Mouse (Mus musculus): ENCODE measurements at regions not wholly inside any gene's neighbourhood (a gene's known extent, or its start where the extent isn't known, plus 50 kb on each side); places are given as distances from the start of the nearest gene placed in this dataset.

GRCm38 (mm10) chr10:30966176-30966575 lies 123.6 kb upstream of the Hey2 start:
- H3K4me3 ChIP-seq (ENCODE audit: control insufficient read depth in 1 of 2, insufficient read depth in 1 of 2, low read depth in 2 of 2, low read length in 2 of 2): no peak overlapping the region
- H3K79me2 ChIP-seq (ENCODE audit: control insufficient read depth, insufficient read depth, low read length, poor library complexity): no peaks in the 10 kb centered on the region
- no peak for DNase-seq (ENCODE audit: low read depth, low spot score)
- TF ChIP-seq ZKSCAN1 (IDR thresholded peaks at IDR 0.05; ENCODE audit: low read depth, low read length) (no peak), SIN3A (IDR thresholded peaks at IDR 0.05; ENCODE audit: low read length) (no peak), MAZ (IDR thresholded peaks at IDR 0.05; ENCODE audit: low read depth, low read length) (no peak)
- H3K27me3 ChIP-seq (ENCODE audit: control insufficient read depth in 1 of 2, insufficient read depth in 2 of 2, low read length in 2 of 2): no peaks in the 10 kb centered on the region; a peak in 1 of 4 replicates
- H3K27ac ChIP-seq (ENCODE audit: control insufficient read depth, low read depth, low read length): no peak overlapping the region
- no peaks in the 10 kb centered on the region for H3K36me3 ChIP-seq (ENCODE audit: control insufficient read depth in 1 of 2, insufficient read depth in 2 of 2, low read length in 2 of 2)
- no peaks in the 10 kb centered on the region for H3K4me1 ChIP-seq (ENCODE audit: control insufficient read depth in 1 of 2, insufficient read depth in 2 of 2, low read length in 2 of 2)
- H3K9me3 ChIP-seq (replicated peaks; ENCODE audit: insufficient read depth, low read length): no peaks in the 10 kb centered on the region
- no peak overlapping the region for H3K9ac ChIP-seq (ENCODE audit: control insufficient read depth, low read depth, low read length, poor library complexity, severe bottlenecking)

- no peaks in the 10 kb centered on the region for H3K4me1 ChIP-seq (ENCODE audit: control insufficient read depth in 1 of 2, insufficient read depth in 2 of 2, low read length in 2 of 2)
- no peak for DNase-seq (ENCODE audit: low read depth, low spot score)
- H3K9me3 ChIP-seq (replicated peaks; ENCODE audit: insufficient read depth, low read length): no peaks in the 10 kb centered on the region
- no peaks in the 10 kb centered on the region for H3K27me3 ChIP-seq (ENCODE audit: control insufficient read depth in 1 of 2, insufficient read depth in 2 of 2, low read length in 2 of 2)
- no peaks in the 10 kb centered on the region for H3K79me2 ChIP-seq (ENCODE audit: control insufficient read depth, insufficient read depth, low read length, poor library complexity)
- H3K4me3 ChIP-seq (ENCODE audit: control insufficient read depth in 1 of 2, insufficient read depth in 1 of 2, low read depth in 2 of 2, low read length in 2 of 2): no peak overlapping the region
- H3K27ac ChIP-seq (ENCODE audit: control insufficient read depth, low read depth, low read length): no peak overlapping the region
- H3K9ac ChIP-seq (ENCODE audit: control insufficient read depth, low read depth, low read length, poor library complexity, severe bottlenecking): no peak overlapping the region
- no peaks in the 10 kb centered on the region for H3K36me3 ChIP-seq (ENCODE audit: control insufficient read depth in 1 of 2, insufficient read depth in 2 of 2, low read length in 2 of 2)
- no peak for TF ChIP-seq USF2 (IDR thresholded peaks at IDR 0.05; ENCODE audit: borderline replicate concordance in 1 of 2, insufficient read depth in 1 of 2, low read depth in 1 of 2, low read length in 2 of 2)
- TF ChIP-seq POLR2A (IDR thresholded peaks at IDR 0.05; ENCODE audit: control insufficient read depth in 1 of 2, insufficient read depth in 1 of 2, low read depth in 1 of 2, low read length in 2 of 2, poor library complexity in 1 of 2): no peak
- no peak for TF ChIP-seq TBP (IDR thresholded peaks at IDR 0.05; ENCODE audit: low read depth, low read length)
- no peak for TF ChIP-seq NELFE (IDR thresholded peaks at IDR 0.05; ENCODE audit: low read depth, low read length)
- no peak for TF ChIP-seq POLR2AphosphoS5 (IDR thresholded peaks at IDR 0.05; ENCODE audit: borderline replicate concordance, low read depth, low read length)
- no peak for TF ChIP-seq EP300 (IDR thresholded peaks at IDR 0.05; ENCODE audit: low read depth in 1 of 2, low read length in 2 of 2)
- TF ChIP-seq ELF1 (IDR thresholded peaks at IDR 0.05; ENCODE audit: low read depth, low read length): no peak
- no peak for TF ChIP-seq CHD1 (IDR thresholded peaks at IDR 0.05; ENCODE audit: low read depth, low read length)
- no peak for TF ChIP-seq RAD21 (IDR thresholded peaks at IDR 0.05; ENCODE audit: low read depth, low read length)
- no peak for TF ChIP-seq ZC3H11A (IDR thresholded peaks at IDR 0.05; ENCODE audit: low read depth, low read length)
- TF ChIP-seq HCFC1 (IDR thresholded peaks at IDR 0.05; ENCODE audit: low read depth, low read length): no peak
- no peak for TF ChIP-seq SIN3A (IDR thresholded peaks at IDR 0.05; ENCODE audit: low read length)
- no peak for TF ChIP-seq ZMIZ1 (IDR thresholded peaks at IDR 0.05; ENCODE audit: low read depth, low read length)
- no peak for TF ChIP-seq USF1 (IDR thresholded peaks at IDR 0.05; ENCODE audit: low read depth, low read length)
- no peak for TF ChIP-seq CTCF (IDR thresholded peaks at IDR 0.05 in 2 of 3, conservative IDR thresholded peaks at IDR 0.05 in 1 of 3; ENCODE audit: control insufficient read depth in 1 of 3, insufficient read depth in 1 of 3, low read depth in 2 of 3, low read length in 3 of 3, poor library complexity in 1 of 3, severe bottlenecking in 1 of 3)
- TF ChIP-seq POLR2AphosphoS2 (IDR thresholded peaks at IDR 0.05; ENCODE audit: low read length): no peak
- no peak for TF ChIP-seq ZNF384 (IDR thresholded peaks at IDR 0.05; ENCODE audit: low read depth, low read length)
- TF ChIP-seq GABPA (IDR thresholded peaks at IDR 0.05; ENCODE audit: low read depth, low read length): no peak
- no peak for TF ChIP-seq E2F4 (IDR thresholded peaks at IDR 0.05; ENCODE audit: borderline replicate concordance, low read depth, low read length)
Measured at GRCm38 (mm10) chr10:30953825-30954224, 111.2 kb upstream of the Hey2 start.

All from MEL (cell line).